Mouse (Mus musculus) ovary, adult 2 months (tissue): Measurements from ENCODE around the gene Aoc2. TPM values are rescaled to one million over a fixed set of nuclear protein-coding genes. Genes with fewer than 3 reads are reported as not detected.

Source experiments
- polyA plus RNA-seq: library from polyadenylated mRNA; depleted of rRNA; stranded (reverse); fragments of >200 nt; gene quantifications from 2 replicates; pipeline ENCODE4 v1.2.3, GENCODE M21; 2012; rRNA removed

The Aoc2 gene
- 9.2 and 10.4 TPM in 2 replicates for polyA plus RNA-seq

GRCm38 (mm10) chr11:101324763-101325162 is at the start of gene Aoc2:
Aoc2 (plus strand) TSS chr11:101325063.

DNA sequence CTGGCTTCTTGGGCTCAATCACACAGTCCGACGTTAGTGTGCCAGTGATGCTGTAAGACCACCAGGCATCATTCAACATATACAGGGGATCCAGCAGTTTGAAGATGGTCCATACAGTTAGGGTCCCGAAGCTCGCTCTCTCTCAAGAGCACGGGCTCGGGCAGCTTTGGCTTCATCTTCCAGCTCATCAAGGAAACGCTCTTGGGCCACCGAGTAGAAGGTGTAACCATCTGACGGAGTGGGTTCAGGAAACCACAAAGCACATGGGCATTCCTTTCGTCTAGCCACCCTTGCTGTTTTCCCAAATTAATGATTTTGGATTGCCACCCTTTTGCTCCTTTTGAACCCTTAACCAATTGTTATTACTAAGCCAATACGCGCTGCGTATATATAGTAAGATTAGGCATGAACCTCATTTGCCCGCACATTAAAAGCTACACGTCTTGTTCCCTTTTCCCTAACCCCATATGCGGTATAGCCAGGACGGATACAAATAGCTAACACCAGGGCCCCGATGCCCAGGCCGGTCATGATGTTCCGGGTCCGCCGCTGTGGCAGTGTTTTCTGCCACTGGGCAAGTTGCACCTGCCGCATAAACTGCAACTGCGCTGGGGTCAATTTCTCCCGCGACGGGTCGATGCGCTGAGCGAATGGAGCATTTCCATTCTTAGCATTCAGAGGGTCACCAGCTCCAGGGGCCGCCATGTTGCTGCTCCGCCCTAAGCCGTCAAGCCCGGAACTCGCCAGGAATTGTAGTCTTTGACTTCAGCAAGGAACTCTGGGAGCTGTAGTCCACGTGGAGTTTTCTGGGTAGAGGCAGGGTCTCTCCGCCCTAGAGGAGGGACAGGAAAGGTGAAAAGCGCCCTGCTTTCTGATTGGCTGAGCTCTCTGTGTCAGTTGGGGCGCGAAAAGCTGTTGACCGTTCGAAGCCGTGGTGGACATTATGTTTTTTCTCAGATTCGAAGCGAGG is 46.4 kb upstream of the Aoc2 start, which contains the start of the genes Cntd1 and Coa3:
TSS of gene Cntd1 (plus strand) at position 790 of the 970 bp plus-strand sequence.
TSS of gene Coa3 (minus strand) at position 892 of the 970 bp plus-strand sequence.

GRCm38 (mm10) chr11:101302004-101302798 is 22.7 kb upstream of the Aoc2 start, which contains the start of gene Becn1:
Becn1 (minus strand) TSS chr11:101302286.

DNA sequence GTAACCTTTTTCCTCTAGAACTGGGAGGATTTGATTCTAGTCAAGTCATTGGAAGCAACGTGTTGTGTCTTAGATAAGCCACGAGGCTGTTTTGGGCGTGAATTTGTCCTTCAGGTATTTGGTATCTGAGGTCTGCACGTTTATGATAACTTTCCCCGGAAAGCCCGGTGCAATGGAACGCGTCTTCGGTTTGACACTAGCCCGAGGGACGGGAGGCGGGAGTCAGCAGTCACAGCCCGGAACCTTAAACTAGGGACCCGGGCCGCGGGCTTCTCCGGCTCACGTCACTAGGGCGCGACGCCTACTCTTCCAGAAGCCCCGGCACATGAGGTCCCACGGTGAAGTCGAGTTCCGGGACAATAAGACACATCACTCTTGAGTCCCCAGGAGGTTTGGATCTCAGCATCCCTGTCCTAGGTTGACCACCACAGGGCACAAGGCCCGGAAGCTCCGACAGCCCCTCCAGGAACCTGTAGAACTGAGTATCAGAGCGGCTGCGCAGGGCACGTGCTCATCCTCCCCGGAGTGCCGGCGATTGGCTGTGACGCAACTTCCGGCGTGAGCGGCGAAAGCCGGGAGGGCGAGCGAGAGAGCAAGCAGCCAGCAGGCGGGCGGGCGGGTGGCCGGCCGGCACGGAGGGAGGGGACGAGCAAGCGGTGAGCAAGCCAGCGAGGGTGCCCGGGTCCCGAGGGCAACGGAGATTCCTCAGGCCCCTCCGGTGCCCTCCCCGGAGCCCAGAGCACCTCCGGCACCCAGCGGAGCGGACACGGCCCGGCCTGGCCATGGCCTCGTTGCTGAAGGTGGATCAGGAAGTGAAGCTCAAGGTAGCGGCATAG is 9.0 kb upstream of the Aoc2 start, which contains the start of gene Psme3:
TSS of gene Psme3 (plus strand) at position 549 of the 836 bp plus-strand sequence.

DNA sequence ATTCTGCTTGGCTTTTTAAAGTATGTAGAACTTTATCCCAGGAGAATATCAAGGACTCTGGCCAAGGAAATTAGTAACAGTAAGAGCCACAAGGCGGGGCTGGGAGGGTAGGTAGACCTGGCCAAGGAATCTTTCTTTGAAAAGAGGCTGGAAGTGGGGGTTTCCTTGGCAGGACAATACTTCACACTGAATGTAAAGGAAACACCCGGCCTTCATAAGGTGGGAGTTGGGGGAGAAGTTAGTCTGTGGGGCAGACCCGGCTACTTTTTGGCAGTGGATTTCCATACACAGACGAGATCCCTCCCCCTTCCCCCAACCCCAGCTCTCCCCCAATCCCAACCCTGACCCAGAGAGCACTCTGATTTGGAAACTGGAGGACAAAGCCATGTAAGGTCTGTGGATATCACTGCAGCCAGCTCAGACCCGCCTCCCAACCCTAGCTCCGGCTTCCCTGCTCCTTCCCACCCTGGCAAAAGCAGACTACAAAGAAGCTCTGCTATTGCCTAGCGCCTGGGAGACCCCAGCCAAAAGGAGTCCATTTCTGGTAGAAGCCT is 5.6 kb downstream of the Aoc2 start, which contains the start of gene Aoc3:
TSS of gene Aoc3 (plus strand) at position 235 of the 554 bp plus-strand sequence.

GRCm38 (mm10) chr11:101367326-101367935 is 42.6 kb downstream of the Aoc2 start, which contains the start of gene G6pc:
G6pc (plus strand) TSS chr11:101367561.

Other genes starting within 250 kb of the Aoc2 start
- gene Hsd17b1, start 246.7 kb upstream of the Aoc2 start, polyA plus RNA-seq: 267 and 378 TPM in 2 replicates
- gene Coasy, start 242.5 kb upstream of the Aoc2 start, polyA plus RNA-seq: 122 and 140 TPM in 2 replicates
- 23.9 and 36.2 TPM in 2 replicates for gene Mlx, start 237.8 kb upstream of the Aoc2 start, polyA plus RNA-seq
- gene Psmc3ip, start 229.6 kb upstream of the Aoc2 start, polyA plus RNA-seq: 1.7 and 2.1 TPM in 2 replicates
- 59.4 and 75.1 TPM in 2 replicates for gene Retreg3, start 205.2 kb upstream of the Aoc2 start, polyA plus RNA-seq
- gene Tubg1, start 205.1 kb upstream of the Aoc2 start, polyA plus RNA-seq: 11.5 and 16.8 TPM in 2 replicates
- 8.2 and 11.3 TPM in 2 replicates for gene Tubg2, start 169.2 kb upstream of the Aoc2 start, polyA plus RNA-seq
- 12.6 and 13.4 TPM in 2 replicates for gene Cntnap1, start 154.5 kb upstream of the Aoc2 start, polyA plus RNA-seq
- 89.1 and 109 TPM in 2 replicates for gene Plekhh3, start 153.7 kb upstream of the Aoc2 start, polyA plus RNA-seq
- 0.78 and 0.87 TPM in 2 replicates for gene Ccr10, start 149.6 kb upstream of the Aoc2 start, polyA plus RNA-seq
- gene Ezh1, start 98.6 kb upstream of the Aoc2 start, polyA plus RNA-seq: 33.7 and 37.5 TPM in 2 replicates
- 128 and 138 TPM in 2 replicates for gene Ramp2, start 79.0 kb upstream of the Aoc2 start, polyA plus RNA-seq
- 49.4 and 63.9 TPM in 2 replicates for gene Vps25, start 71.4 kb upstream of the Aoc2 start, polyA plus RNA-seq
- gene Wnk4, start 64.5 kb upstream of the Aoc2 start, polyA plus RNA-seq: 11.7 and 13.1 TPM in 2 replicates
- 0.13 and 0.33 TPM in 2 replicates for gene Cntd1, start 46.1 kb upstream of the Aoc2 start, polyA plus RNA-seq
- gene Coa3, start 45.9 kb upstream of the Aoc2 start, polyA plus RNA-seq: 236 and 502 TPM in 2 replicates
- gene Becn1, start 22.8 kb upstream of the Aoc2 start, polyA plus RNA-seq: 129 and 200 TPM in 2 replicates
- gene Psme3, start 8.8 kb upstream of the Aoc2 start, polyA plus RNA-seq: 45.8 and 60.3 TPM in 2 replicates
- gene Aoc3, start 5.5 kb downstream of the Aoc2 start, polyA plus RNA-seq: 104 and 107 TPM in 2 replicates
- 0.10 and 0.18 TPM in 2 replicates for gene G6pc, start 42.5 kb downstream of the Aoc2 start, polyA plus RNA-seq
- gene Aarsd1, start 92.6 kb downstream of the Aoc2 start, polyA plus RNA-seq: 29.9 and 36.8 TPM in 2 replicates
- gene Gm27029, start 99.7 kb downstream of the Aoc2 start, polyA plus RNA-seq: 0.37 and 0.47 TPM in 2 replicates
- 29.4 TPM in 2 replicates for gene Rundc1, start 100.0 kb downstream of the Aoc2 start, polyA plus RNA-seq
- gene Ptges3l, start 100.3 kb downstream of the Aoc2 start, polyA plus RNA-seq: 3.0 and 3.7 TPM in 2 replicates
- gene Rpl27, start 117.2 kb downstream of the Aoc2 start, polyA plus RNA-seq: 502 and 570 TPM in 2 replicates
- 34.0 and 41.4 TPM in 2 replicates for gene Ifi35, start 123.3 kb downstream of the Aoc2 start, polyA plus RNA-seq
- 51.3 and 74.9 TPM in 2 replicates for gene Rnd2, start 139.9 kb downstream of the Aoc2 start, polyA plus RNA-seq
- 177 and 199 TPM in 2 replicates for gene Vat1, start 141.2 kb downstream of the Aoc2 start, polyA plus RNA-seq
- 1.8 and 2.1 TPM in 2 replicates for gene Brca1, start 226.9 kb downstream of the Aoc2 start, polyA plus RNA-seq
- gene Nbr1, start 227.1 kb downstream of the Aoc2 start, polyA plus RNA-seq: 125 and 130 TPM in 2 replicates